Mouse (Mus musculus) lung, adult 2 months (tissue): ENCODE results near the gene Gfer.

Experiments
- CTCF ChIP-seq: fragments of 200-500 bp; IDR thresholded peaks from 2 replicates; pipeline ENCODE4 v1.5.1; 2011; ENCODE audit warnings: mild to moderate bottlenecking, low read length, control low read depth; ENCODE audit not compliant: insufficient read depth
- POLR2A ChIP-seq: fragments of 200-500 bp; IDR thresholded peaks from 2 replicates; pipeline ENCODE4 v1.6.1; 2011; ENCODE audit warnings: low read depth, mild to moderate bottlenecking, control low read depth, low read length, borderline replicate concordance; ENCODE audit errors: extremely low read depth

- no peak for TF ChIP-seq CTCF
- no peak for TF ChIP-seq POLR2A
These were observed 5.3 kb upstream of the Gfer start for GRCm38 (mm10) chr17:24701251-24701650.
